Mouse (Mus musculus) CH12.LX (cell line): ENCODE measurements around the gene Enpp1. TPM values are rescaled to one million over a fixed set of nuclear protein-coding genes. Genes with fewer than 3 reads are reported as not detected.

Experiments used
- DNase-seq: peaks from one replicate; pipeline ENCODE4 v3.0.0-alpha.2; 2013; ENCODE audit errors: extremely low read depth
- H3K27ac ChIP-seq: 2 replicates; pipeline ENCODE4 v1.5.1; 2012; ENCODE audit warnings: low read depth, mild to moderate bottlenecking, control low read depth, moderate library complexity; ENCODE audit not compliant: insufficient read depth
- H3K27me3 ChIP-seq: replicated peaks from 2 replicates; pipeline ENCODE3; 2012; ENCODE audit warnings: inconsistent platforms
- H3K36me3 ChIP-seq, 2 experiments: replicated peaks in 1 of 2; 2 replicates each; pipeline versions ENCODE3 to v1.6.1; 2012; ENCODE audit warnings: inconsistent platforms in 1 of 2, low read length in 1 of 2, mild to moderate bottlenecking in 1 of 2, mixed read lengths in 1 of 2, moderate library complexity in 1 of 2; ENCODE audit not compliant: control insufficient read depth in 1 of 2, insufficient read depth in 1 of 2
- H3K4me1 ChIP-seq, 2 experiments: 2 replicates each; pipeline ENCODE4 v1.6.1; 2012; ENCODE audit warnings: inconsistent platforms in 1 of 2, moderate library complexity in 1 of 2; ENCODE audit not compliant: insufficient read depth in 2 of 2, control insufficient read depth in 1 of 2
- H3K4me2 ChIP-seq: 2 replicates; pipeline ENCODE4 v1.6.1; 2012; ENCODE audit warnings: low read depth, mild to moderate bottlenecking, control low read depth; ENCODE audit not compliant: poor library complexity, insufficient read depth, severe bottlenecking
- H3K4me3 ChIP-seq, 3 experiments: fragments of 150-350 bp in 1 of 3; sonication (generic) in 1 of 3; replicated peaks in 1 of 3; 2 replicates each; pipeline versions ENCODE3 to v1.5.1; 2011 to 2012; ENCODE audit warnings: low read depth in 2 of 3, low read length in 2 of 3, mild to moderate bottlenecking in 2 of 3, moderate library complexity in 2 of 3, control low read depth in 1 of 3, improper control_type of control experiment in 1 of 3, inconsistent platforms in 1 of 3, mixed read lengths in 1 of 3; ENCODE audit not compliant: poor library complexity in 1 of 3
- H3K79me2 ChIP-seq: replicated peaks from 2 replicates; pipeline ENCODE4 v1.6.1; 2012; ENCODE audit warnings: mild to moderate bottlenecking, moderate library complexity; ENCODE audit not compliant: control insufficient read depth, poor library complexity, insufficient read depth, severe bottlenecking; ENCODE audit errors: extremely low read depth
- H3K9ac ChIP-seq: 2 replicates; pipeline ENCODE4 v1.6.1; 2012; ENCODE audit warnings: low read depth, mild to moderate bottlenecking, control low read depth, moderate library complexity; ENCODE audit not compliant: insufficient read depth
- H3K9me3 ChIP-seq: replicated peaks from 2 replicates; pipeline ENCODE3; 2012; ENCODE audit warnings: low read length, inconsistent platforms, mixed read lengths
- BHLHE40 ChIP-seq: IDR thresholded peaks from 2 replicates; pipeline ENCODE4 v1.6.1; 2011; ENCODE audit warnings: mild to moderate bottlenecking, low read depth, low read length, improper control_type of control experiment
- CHD1 ChIP-seq: IDR thresholded peaks from 2 replicates; pipeline ENCODE4 v1.6.1; 2012; ENCODE audit warnings: low read depth, low read length, improper control_type of control experiment, inconsistent platforms
- CTCF ChIP-seq, 2 experiments: IDR thresholded peaks in 1 of 2; conservative IDR thresholded peaks in 1 of 2; 2 replicates each; pipeline ENCODE4 v1.5.1; 2011 to 2012; ENCODE audit warnings: low read depth in 2 of 2, low read length in 2 of 2, improper control_type of control experiment in 1 of 2, inconsistent platforms in 1 of 2, mild to moderate bottlenecking in 1 of 2, moderate library complexity in 1 of 2
- E2F4 ChIP-seq: IDR thresholded peaks from 2 replicates; pipeline ENCODE4 v1.6.1; 2011; ENCODE audit warnings: low read depth, low read length, improper control_type of control experiment; ENCODE audit not compliant: insufficient replicate concordance
- ELF1 ChIP-seq: IDR thresholded peaks from 2 replicates; pipeline ENCODE4 v1.6.1; 2014; ENCODE audit warnings: low read depth, mild to moderate bottlenecking, inconsistent platforms, low read length, improper control_type of control experiment
- GABPA ChIP-seq: IDR thresholded peaks from 2 replicates; pipeline ENCODE4 v1.6.1; 2012; ENCODE audit warnings: low read depth, low read length, improper control_type of control experiment, inconsistent platforms; ENCODE audit not compliant: insufficient replicate concordance
- IRF4 ChIP-seq: IDR thresholded peaks from 2 replicates; pipeline ENCODE4 v1.6.1; 2014; ENCODE audit warnings: low read depth, mild to moderate bottlenecking, inconsistent platforms, low read length, improper control_type of control experiment
- KAT2A ChIP-seq: IDR thresholded peaks from 2 replicates; pipeline ENCODE4 v1.6.1; 2012; ENCODE audit warnings: low read length, improper control_type of control experiment, inconsistent platforms; ENCODE audit not compliant: insufficient replicate concordance
- MAFK ChIP-seq: IDR thresholded peaks from 2 replicates; pipeline ENCODE4 v1.6.1; 2011; ENCODE audit warnings: low read length, improper control_type of control experiment; ENCODE audit not compliant: insufficient replicate concordance
- MAX ChIP-seq: IDR thresholded peaks from 2 replicates; pipeline ENCODE4 v1.6.1; 2011; ENCODE audit warnings: low read length, improper control_type of control experiment
- MEF2A ChIP-seq: IDR thresholded peaks from 2 replicates; pipeline ENCODE4 v1.6.1; 2014; ENCODE audit warnings: low read depth, mild to moderate bottlenecking, inconsistent platforms, low read length, improper control_type of control experiment, borderline replicate concordance
- NELFE ChIP-seq: IDR thresholded peaks from 2 replicates; pipeline ENCODE4 v1.6.1; 2011; ENCODE audit warnings: low read depth, low read length, improper control_type of control experiment
- PAX5 ChIP-seq: IDR thresholded peaks from 2 replicates; pipeline ENCODE4 v1.6.1; 2012; ENCODE audit warnings: low read length, inconsistent platforms, mixed read lengths
- POLR2A ChIP-seq: IDR thresholded peaks from 2 replicates; pipeline ENCODE4 v1.6.1; 2011; ENCODE audit warnings: low read depth, mild to moderate bottlenecking, improper control_type of control experiment, low read length
- RAD21 ChIP-seq: IDR thresholded peaks from 2 replicates; pipeline ENCODE4 v1.6.1; 2011; ENCODE audit warnings: low read depth, mild to moderate bottlenecking, low read length, improper control_type of control experiment, moderate library complexity
- SMC3 ChIP-seq: IDR thresholded peaks from 2 replicates; pipeline ENCODE4 v1.6.1; 2011; ENCODE audit warnings: low read depth, low read length, improper control_type of control experiment
- TBP ChIP-seq: conservative IDR thresholded peaks from 2 replicates; pipeline ENCODE4 v1.6.1; 2011; ENCODE audit warnings: low read depth, low read length, improper control_type of control experiment
- UBTF ChIP-seq: IDR thresholded peaks from 2 replicates; pipeline ENCODE4 v1.6.1; 2012; ENCODE audit warnings: low read depth, mild to moderate bottlenecking, inconsistent platforms, low read length, improper control_type of control experiment, moderate library complexity
- USF1 ChIP-seq: IDR thresholded peaks from 2 replicates; pipeline ENCODE4 v1.6.1; 2014; ENCODE audit warnings: low read depth, mild to moderate bottlenecking, inconsistent platforms, low read length, improper control_type of control experiment
- USF2 ChIP-seq: conservative IDR thresholded peaks from 2 replicates; pipeline ENCODE4 v1.6.1; 2011; ENCODE audit warnings: low read depth, low read length, improper control_type of control experiment
- ZKSCAN1 ChIP-seq: IDR thresholded peaks from 2 replicates; pipeline ENCODE4 v1.6.1; 2012; ENCODE audit warnings: low read depth, inconsistent platforms, low read length, improper control_type of control experiment, borderline replicate concordance
- ZNF384 ChIP-seq: IDR thresholded peaks from 2 replicates; pipeline ENCODE4 v1.6.1; 2012; ENCODE audit warnings: low read depth, low read length, improper control_type of control experiment, inconsistent platforms
- dilution Hi-C: fragments of 300-500 bp; cut with MboI; formaldehyde crosslinking; loops from 2 replicates; pipeline ENCODE4 v1.14.3; 2020; ENCODE audit warnings: low sequenced_read_pairs; ENCODE audit not compliant: extremely low pct_unique_long_range_greater_than_20kb, extremely low pct_ligation_motif_present
- in situ Hi-C: fragments of 300-500 bp; cut with MboI; formaldehyde crosslinking; loops from 3 replicates; pipeline ENCODE4 v1.14.3; 2019; ENCODE audit warnings: low sequenced_read_pairs, low pct_ligation_motif_present, low pct_unique_long_range_greater_than_20kb, mixed read lengths
- polyA plus RNA-seq: library from polyadenylated mRNA; unstranded; fragments of >175 nt; gene quantifications from 2 replicates; pipeline ENCODE4 v1.2.1, GENCODE M21; 2012; ENCODE audit warnings: low read depth; ENCODE audit not compliant: insufficient read length
- total RNA-seq, 2 experiments: library from RNA; depleted of rRNA; stranded (reverse); fragments of 300-350 nt in 1 of 2; fragments of >200 nt in 1 of 2; gene quantifications; 2 replicates each; pipeline ENCODE4 v1.2.3; 2012 to 2014

The Enpp1 gene
- total and polyA plus RNA-seq, 3 experiments = 0.58 to 2.8 (median 0.87) TPM

DNA sequence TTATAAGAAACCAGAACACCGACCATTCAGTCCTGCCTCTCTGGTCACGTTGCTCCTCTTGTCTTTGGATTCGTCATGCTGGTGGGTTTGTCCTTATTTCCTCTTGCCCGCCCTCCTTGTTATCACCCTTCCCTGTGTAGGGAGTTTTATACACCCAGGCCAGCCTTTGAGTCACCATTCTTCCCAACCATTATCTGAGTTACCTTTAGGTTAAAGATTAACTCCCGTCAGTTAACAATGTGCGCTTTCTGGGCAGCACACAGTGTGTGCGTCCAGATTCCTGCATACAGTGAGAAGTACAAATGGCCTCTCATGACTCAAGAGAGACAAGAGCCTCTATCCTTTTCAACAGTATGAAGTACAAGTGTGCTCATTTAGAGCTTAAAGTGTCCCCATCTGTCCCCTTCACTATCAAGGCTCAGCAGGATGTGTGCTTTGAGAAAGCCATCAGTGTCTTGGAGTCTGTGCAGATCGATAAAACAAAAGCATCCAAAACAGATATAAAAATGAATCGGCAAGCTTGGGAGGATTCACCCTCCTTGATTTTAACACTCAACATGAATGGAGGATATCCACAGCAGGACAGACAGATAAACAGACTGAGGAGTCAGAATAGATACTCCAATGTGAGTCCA, 82.8 kb downstream of the Enpp1 start:
- H3K79me2 ChIP-seq = no peaks in the 10 kb centered on the region
- H3K4me1 ChIP-seq = peaks cover 0 to 5% of the 10 kb centered on the region in 2 experiments; a peak in 2 of 4 replicates
- in situ Hi-C loops (loop anchor here (25.0 kb wide), 1 partner anchor 208 kb away; the partner anchor contains the start of gene Enpp3), dilution Hi-C loops (no loop called here)
- no peaks in the 10 kb centered on the region for H3K9me3 ChIP-seq
- TF ChIP-seq ZKSCAN1 (no peak), POLR2A (no peak)
- no peaks in the 10 kb centered on the region for H3K36me3 ChIP-seq
- H3K27me3 ChIP-seq = no peaks in the 10 kb centered on the region
- no peak overlapping the region for H3K4me3 ChIP-seq
- H3K9ac ChIP-seq = no peak overlapping the region
- no peak overlapping the region for H3K4me2 ChIP-seq
- DNase-seq = no peak
- H3K27ac ChIP-seq = no peak overlapping the region

DNA sequence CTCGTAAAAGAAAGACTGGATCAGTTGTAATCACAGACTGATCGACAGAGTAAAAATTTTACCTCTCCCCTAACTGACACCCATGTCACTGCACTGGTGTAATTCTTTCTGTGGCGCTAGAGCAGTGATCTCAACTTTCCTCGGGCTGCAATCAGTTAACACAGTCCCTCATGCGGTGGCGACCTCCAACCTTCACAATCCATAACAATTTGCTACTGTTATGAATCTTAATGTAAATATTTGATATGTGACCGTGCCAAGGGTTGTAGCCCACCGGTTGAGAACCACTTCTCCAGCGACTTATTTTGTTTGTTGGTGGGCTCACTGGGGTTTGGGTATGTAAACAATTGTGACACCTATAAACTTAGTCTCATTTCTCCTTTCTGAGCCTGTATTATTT, 83.5 kb downstream of the Enpp1 start:
- Histone ChIP-seq H3K4me3 (no peak overlapping the region), H3K79me2 (no peaks in the 10 kb centered on the region), H3K4me1 (peaks cover 3 to 5% of the 10 kb centered on the region in 2 experiments; a peak in 1 of 4 replicates), H3K27ac (no peak overlapping the region), H3K9me3 (no peaks in the 10 kb centered on the region), H3K9ac (no peak overlapping the region), H3K4me2 (no peak overlapping the region), H3K36me3 (no peaks in the 10 kb centered on the region), H3K27me3 (no peaks in the 10 kb centered on the region)
- in situ Hi-C loops = loop anchor here (25.0 kb wide), 1 partner anchor 209 kb away; the partner anchor contains the start of gene Enpp3
- dilution Hi-C loops = no loop called here
- DNase-seq = no peak
- TF ChIP-seq USF2 (no peak), ELF1 (no peak), RAD21 (no peak), IRF4 (no peak), UBTF (no peak)
- TF ChIP-seq, all 38 proteins: peak for 0

DNA sequence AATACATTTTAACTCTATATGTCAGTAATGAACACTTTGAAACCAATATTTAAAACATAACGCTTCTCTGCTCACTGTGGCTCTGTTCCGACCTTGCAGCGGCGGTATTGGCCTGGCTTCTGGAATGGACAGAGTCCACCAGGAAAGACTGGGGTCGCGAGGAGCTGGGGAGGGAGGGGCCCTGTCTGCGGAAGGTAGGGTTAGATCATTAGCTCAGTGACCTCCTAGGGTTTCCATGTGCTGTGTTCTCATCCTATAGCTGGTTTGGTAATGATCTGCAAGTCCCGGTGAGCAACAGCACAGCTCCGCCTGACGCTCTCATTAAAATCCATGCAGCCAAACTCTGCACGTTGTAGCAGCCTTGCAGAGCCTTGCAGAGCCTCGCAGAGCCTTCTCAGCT, 84.7 kb downstream of the Enpp1 start:
- no peak overlapping the region for H3K4me2 ChIP-seq
- H3K9me3 ChIP-seq = no peaks in the 10 kb centered on the region
- no peaks in the 10 kb centered on the region for H3K79me2 ChIP-seq
- TF ChIP-seq ZNF384 = no peak
- no peak for TF ChIP-seq NELFE
- TF ChIP-seq BHLHE40 = no peak
- TF ChIP-seq SMC3 = no peak
- no peak for TF ChIP-seq E2F4
- no peak for TF ChIP-seq RAD21
- no peak for TF ChIP-seq ELF1
- TF ChIP-seq TBP = no peak
- no peak for TF ChIP-seq CTCF (conservative IDR thresholded peaks at IDR 0.05 in 1 of 2, IDR thresholded peaks at IDR 0.05 in 1 of 2; ENCODE audit: low read depth in 2 of 2, low read length in 2 of 2)
- no peak for TF ChIP-seq CHD1
- TF ChIP-seq USF2 = no peak
- no peak for TF ChIP-seq MAX
- TF ChIP-seq USF1 = no peak
- no peak for TF ChIP-seq MAFK
- TF ChIP-seq KAT2A = no peak
- TF ChIP-seq MEF2A = no peak
- no peak for TF ChIP-seq GABPA
- no peak for TF ChIP-seq PAX5
- no peaks in the 10 kb centered on the region for H3K36me3 ChIP-seq
- H3K4me3 ChIP-seq = no peak overlapping the region
- H3K27ac ChIP-seq = no peak overlapping the region
- peaks cover 3 to 5% of the 10 kb centered on the region in 2 experiments; a peak in 1 of 4 replicates for H3K4me1 ChIP-seq
- H3K9ac ChIP-seq = no peak overlapping the region
- H3K27me3 ChIP-seq = no peaks in the 10 kb centered on the region
- in situ Hi-C loops (loop anchor here (25.0 kb wide), 1 partner anchor 210 kb away; the partner anchor contains the start of gene Enpp3), dilution Hi-C loops (no loop called here)
- no peak for DNase-seq
